Mouse (Mus musculus) liver, embryonic 15.5 days (tissue): Measurements from ENCODE around the gene Gm20388. TPM values are rescaled to one million over a fixed set of nuclear protein-coding genes. Genes with fewer than 3 reads are reported as not detected.

Experiments used
- ATAC-seq: fragments of 200-750 bp; cut with Nextera tagmentation; 2 replicates; pipeline ENCODE4 v1.8.0; 2017; ENCODE audit warnings: moderate number of reproducible peaks, mild to moderate bottlenecking, moderate library complexity; ENCODE audit not compliant: insufficient read depth
- H3K27ac ChIP-seq: fragments of 300-500 bp; sonication (generic); replicated peaks from 2 replicates; pipeline ENCODE4 v1.5.1; 2015; ENCODE audit warnings: mild to moderate bottlenecking, inconsistent platforms
- H3K27me3 ChIP-seq: fragments of 300-500 bp; sonication (generic); 2 replicates; pipeline ENCODE4 v1.6.1; 2015; ENCODE audit warnings: mild to moderate bottlenecking, inconsistent platforms
- H3K36me3 ChIP-seq: fragments of 300-500 bp; sonication (generic); replicated peaks from 2 replicates; pipeline ENCODE4 v1.6.1; 2015; ENCODE audit warnings: moderate library complexity, mild to moderate bottlenecking, inconsistent platforms
- H3K4me1 ChIP-seq: fragments of 300-500 bp; sonication (generic); replicated peaks from 2 replicates; pipeline ENCODE4 v1.6.1; 2015; ENCODE audit warnings: inconsistent platforms
- H3K4me2 ChIP-seq: fragments of 300-500 bp; sonication (generic); 2 replicates; pipeline ENCODE4 v1.6.1; 2015; ENCODE audit warnings: moderate library complexity, mild to moderate bottlenecking, inconsistent platforms
- H3K4me3 ChIP-seq: fragments of 300-500 bp; sonication (generic); replicated peaks from 2 replicates; pipeline ENCODE4 v1.5.1; 2015; ENCODE audit warnings: mild to moderate bottlenecking, inconsistent platforms
- H3K9ac ChIP-seq: fragments of 300-500 bp; sonication (generic); 2 replicates; pipeline ENCODE4 v1.6.1; 2015; ENCODE audit warnings: moderate library complexity, mild to moderate bottlenecking, inconsistent platforms
- H3K9me3 ChIP-seq: fragments of 300-500 bp; sonication (generic); replicated peaks from 2 replicates; pipeline ENCODE4 v1.6.1; 2016; ENCODE audit warnings: inconsistent platforms
- WGBS: fragments of 180-500 bp; shearing (Covaris S2); methylation state at CpG from one replicate; pipeline ENCODE4 v1.1.7; 2015; ENCODE audit warnings: mixed read lengths; ENCODE audit not compliant: insufficient replicate concordance; 5-methylcytosine and 5-hydroxymethylcytosine counted together
- polyA plus RNA-seq: library from polyadenylated mRNA; unstranded; fragments of >200 nt; fragmentation: Nextera tagmentation; extraction: Ambion mirVana; gene quantifications from 2 replicates; pipeline ENCODE4 v1.2.1, GENCODE M21; 2015

Gm20388 gene
- polyA plus RNA-seq, 1 experiment from 2014 or later = not detected

DNA sequence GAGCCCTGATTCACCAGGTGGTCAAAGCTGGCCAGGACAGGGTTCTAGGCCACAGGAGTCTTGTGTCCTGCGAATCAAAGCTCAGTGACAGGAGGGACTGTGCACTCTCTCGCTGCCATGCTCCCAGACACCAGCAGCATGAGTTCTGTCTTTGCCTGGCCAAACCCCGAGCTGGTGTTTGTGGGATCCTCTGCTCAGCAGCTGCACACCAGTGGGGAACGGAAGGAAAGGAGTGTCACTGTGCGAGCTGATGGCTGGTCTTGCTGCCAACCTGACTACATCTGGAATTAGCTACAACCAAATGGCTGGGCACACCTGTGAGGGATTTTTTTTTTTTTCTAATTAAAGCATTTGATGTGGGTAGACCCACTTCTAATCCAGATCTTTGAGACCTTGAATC is 2560.1 kb downstream of the Gm20388 start:
- Histone ChIP-seq H3K36me3 (peaks cover 29% of the 10 kb centered on the region; the same call in 1 of the 2 replicates), H3K9me3 (no peaks in the 10 kb centered on the region), H3K4me2 (no peak overlapping the region), H3K9ac (no peak overlapping the region), H3K27ac (no peak overlapping the region), H3K4me3 (no peak overlapping the region), H3K4me1 (peaks cover 43% of the 10 kb centered on the region), H3K27me3 (no peaks in the 10 kb centered on the region)
- 59% methylated on average over 5 of the region's 5 CpGs for WGBS
- no peak for ATAC-seq

DNA sequence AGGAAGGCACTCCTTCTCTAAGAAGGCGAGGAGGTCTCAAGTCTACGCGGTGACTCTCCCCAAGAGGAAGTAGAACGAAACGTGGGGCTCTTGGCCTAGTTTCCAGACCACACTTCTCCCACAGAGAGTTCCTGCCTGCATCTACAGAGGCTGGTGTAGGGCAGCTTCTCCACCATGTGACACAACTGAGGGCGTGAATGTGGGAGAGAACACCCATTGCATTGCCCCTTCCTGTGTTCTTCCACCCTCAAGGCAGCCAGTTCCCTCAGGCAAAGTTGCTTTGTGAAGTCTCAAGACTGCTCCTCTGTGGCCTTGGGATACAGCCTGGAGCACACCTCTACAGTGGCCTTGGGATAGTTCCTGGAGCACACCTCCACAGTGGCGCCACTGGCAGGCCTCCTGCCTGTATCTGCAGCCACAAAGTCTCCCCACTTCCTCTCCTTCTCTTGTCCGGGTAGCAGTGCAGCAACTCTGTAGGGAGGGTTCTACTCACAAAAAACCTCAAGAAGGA is 2563.3 kb downstream of the Gm20388 start:
- H3K4me3 ChIP-seq = peak overlapping the region; percentile 97
- no peaks in the 10 kb centered on the region for H3K9me3 ChIP-seq
- H3K27me3 ChIP-seq = no peaks in the 10 kb centered on the region
- H3K27ac ChIP-seq = peak overlapping the region; percentile 83
- H3K4me2 ChIP-seq = peak overlapping the region; percentile 97
- H3K4me1 ChIP-seq = peaks cover 63% of the 10 kb centered on the region
- no peak overlapping the region; the same call in 1 of the 2 replicates for H3K9ac ChIP-seq
- ATAC-seq = no peak
- H3K36me3 ChIP-seq = peaks cover 24% of the 10 kb centered on the region
- WGBS = 48% methylated on average over 8 of the region's 8 CpGs

DNA sequence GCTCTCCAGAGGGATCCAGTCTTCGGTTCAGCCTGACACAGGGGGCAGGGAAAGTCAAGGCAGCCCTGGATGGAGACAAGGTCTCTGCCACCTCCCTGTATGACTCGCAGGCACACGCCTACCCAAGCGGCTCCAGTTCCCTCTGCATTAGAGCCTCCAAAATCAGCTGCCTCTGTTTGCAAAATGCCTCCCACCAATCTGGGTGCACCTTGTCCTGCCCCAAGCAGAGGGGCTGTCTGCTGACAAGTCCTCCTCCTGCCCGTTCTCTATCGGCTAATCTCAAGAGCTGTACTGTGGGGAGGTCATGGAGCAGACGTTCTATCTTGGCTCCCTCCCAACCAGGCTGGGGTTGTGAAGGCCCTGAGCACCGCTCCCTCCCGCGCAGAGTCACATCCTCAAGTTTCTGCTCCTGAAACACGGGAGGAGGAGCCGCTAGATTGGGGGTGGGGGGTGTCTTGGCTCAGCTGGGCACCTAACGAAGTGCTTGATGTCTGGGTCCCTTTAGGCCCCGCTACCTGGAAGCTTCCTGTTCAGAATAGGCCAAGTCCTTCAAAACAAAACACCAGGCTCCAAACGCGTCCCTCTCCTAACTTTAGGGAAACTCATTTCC is 2564.4 kb downstream of the Gm20388 start:
- peak overlapping the region; percentile 87 for H3K9ac ChIP-seq
- H3K4me1 ChIP-seq = peaks cover 55% of the 10 kb centered on the region
- peak overlapping the region; percentile 97 for H3K4me2 ChIP-seq
- no peaks in the 10 kb centered on the region for H3K9me3 ChIP-seq
- H3K4me3 ChIP-seq = peak overlapping the region; percentile 97
- peak; percentile 13; the same call in 1 of the 2 replicates for ATAC-seq
- 3% methylated on average over 16 of the region's 16 CpGs for WGBS
- H3K27me3 ChIP-seq = no peaks in the 10 kb centered on the region
- peaks cover 35% of the 10 kb centered on the region for H3K36me3 ChIP-seq
- peak overlapping the region; percentile 83 for H3K27ac ChIP-seq

GRCm38 (mm10) chr8:122475580-122476320 is 2565.1 kb downstream of the Gm20388 start, which contains the start of the genes Rnf166 and Ctu2:
Gene Rnf166 (minus strand): TSS chr8:122476064.
Gene Ctu2 (plus strand): TSS chr8:122476143.
- under 1% methylated on average over 102 of the region's 103 CpGs for WGBS
- peaks cover 40% of the 10 kb centered on the region for H3K36me3 ChIP-seq
- H3K4me1 ChIP-seq = peaks cover 49% of the 10 kb centered on the region
- H3K9me3 ChIP-seq = no peaks in the 10 kb centered on the region
- H3K4me2 ChIP-seq = peak within 1 kb of the TSS; percentile 97
- peak within 1 kb of the TSS; percentile 97 for H3K4me3 ChIP-seq
- peak; percentile 81 for ATAC-seq
- peak within 1 kb of the TSS; percentile 87 for H3K9ac ChIP-seq
- H3K27me3 ChIP-seq = no peaks in the 10 kb centered on the region
- peak within 1 kb of the TSS; percentile 83 for H3K27ac ChIP-seq

GRCm38 (mm10) chr8:122482448-122482847 is 2571.8 kb downstream of the Gm20388 start:
- Histone ChIP-seq H3K36me3 (peaks cover 96% of the 10 kb centered on the region), H3K4me3 (no peak overlapping the region), H3K9me3 (no peaks in the 10 kb centered on the region), H3K27ac (no peak overlapping the region), H3K4me2 (no peak overlapping the region), H3K4me1 (peaks cover 5% of the 10 kb centered on the region; the same call in 1 of the 2 replicates), H3K9ac (no peak overlapping the region), H3K27me3 (no peaks in the 10 kb centered on the region)
- ATAC-seq = no peak
- WGBS = 83% methylated on average over 8 of the region's 8 CpGs

DNA sequence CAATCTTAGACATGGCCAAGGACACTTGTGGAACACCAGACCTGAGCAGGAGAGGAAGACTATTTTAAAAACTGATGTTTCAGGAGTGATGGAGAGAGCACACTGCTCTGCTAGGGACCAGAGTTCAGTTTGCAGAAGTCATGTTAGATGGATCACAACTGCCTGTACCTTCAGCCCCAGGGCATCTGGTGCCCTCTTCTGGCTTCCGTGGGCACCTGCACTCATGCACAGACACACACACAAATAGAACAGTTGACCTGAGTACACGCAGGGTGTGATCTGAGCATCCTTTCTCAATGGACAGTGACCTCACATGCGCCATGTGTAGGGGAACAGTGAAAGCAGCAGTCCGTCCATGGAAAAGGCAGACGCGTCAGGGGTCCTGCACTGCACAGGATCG is 2573.2 kb downstream of the Gm20388 start:
- 93% methylated on average over 7 of the region's 7 CpGs for WGBS
- no peak for ATAC-seq
- peaks cover 98% of the 10 kb centered on the region for H3K36me3 ChIP-seq

GRCm38 (mm10) chr8:122484831-122485230 is 2574.2 kb downstream of the Gm20388 start:
- Histone ChIP-seq H3K27ac (no peak overlapping the region), H3K4me2 (no peak overlapping the region), H3K4me3 (no peak overlapping the region), H3K4me1 (no peaks in the 10 kb centered on the region), H3K27me3 (no peaks in the 10 kb centered on the region), H3K9me3 (no peaks in the 10 kb centered on the region), H3K36me3 (peaks cover 98% of the 10 kb centered on the region), H3K9ac (no peak overlapping the region)
- no peak for ATAC-seq
- 76% methylated on average over 12 of the region's 12 CpGs for whole genome bisulfite sequencing

More for the DNA sequence above, 2573.2 kb downstream of the Gm20388 start:
- Histone ChIP-seq H3K9me3 (no peaks in the 10 kb centered on the region), H3K9ac (no peak overlapping the region), H3K27ac (no peak overlapping the region), H3K4me3 (no peak overlapping the region), H3K4me2 (no peak overlapping the region), H3K27me3 (no peaks in the 10 kb centered on the region), H3K4me1 (no peaks in the 10 kb centered on the region)

GRCm38 (mm10) chr8:122488387-122488786 is 2577.7 kb downstream of the Gm20388 start:
- Histone ChIP-seq H3K9me3 (no peaks in the 10 kb centered on the region), H3K4me2 (no peak overlapping the region), H3K4me3 (no peak overlapping the region), H3K36me3 (peaks cover 100% of the 10 kb centered on the region), H3K27me3 (no peaks in the 10 kb centered on the region), H3K4me1 (no peaks in the 10 kb centered on the region), H3K27ac (no peak overlapping the region), H3K9ac (no peak overlapping the region)
- WGBS = 91% methylated on average over 9 of the region's 9 CpGs
- no peak for ATAC-seq

- Histone ChIP-seq H3K36me3 (peaks cover 98% of the 10 kb centered on the region), H3K27ac (no peak overlapping the region), H3K4me2 (no peak overlapping the region)
Observed at GRCm38 (mm10) chr8:122497016-122497734, 2586.5 kb downstream of the Gm20388 start.

GRCm38 (mm10) chr8:122497912-122498311 is 2587.3 kb downstream of the Gm20388 start:
- no peak overlapping the region for H3K27ac ChIP-seq
- H3K36me3 ChIP-seq = peaks cover 98% of the 10 kb centered on the region

More at GRCm38 (mm10) chr8:122497016-122497734, 2586.5 kb downstream of the Gm20388 start:
- Histone ChIP-seq H3K27me3 (no peaks in the 10 kb centered on the region), H3K4me1 (0 out of 2 replicates have a peak, but pooled peaks cover 6% of the 10 kb centered on the region), H3K4me3 (no peak overlapping the region), H3K9ac (no peak overlapping the region), H3K9me3 (no peaks in the 10 kb centered on the region)
- ATAC-seq = no peak
- WGBS = 83% methylated on average over 12 of the region's 12 CpGs

More at GRCm38 (mm10) chr8:122497912-122498311, 2587.3 kb downstream of the Gm20388 start:
- Histone ChIP-seq H3K4me1 (0 out of 2 replicates have a peak, but pooled peaks cover 6% of the 10 kb centered on the region), H3K9ac (no peak overlapping the region), H3K9me3 (no peaks in the 10 kb centered on the region), H3K4me2 (no peak overlapping the region), H3K4me3 (no peak overlapping the region), H3K27me3 (no peaks in the 10 kb centered on the region)
- ATAC-seq = no peak
- 72% methylated on average over 17 of the region's 17 CpGs for WGBS
